Mouse (Mus musculus) cerebellum, postnatal 36 days (tissue): ENCODE data around the gene Cgn.
"Not testable (repeated sequence)": the region's sequence is repeated elsewhere in the genome, so short reads cannot be mapped to it uniquely, and the experiment has no call there.

Source experiments
- DNase-seq, 2 experiments: peaks; one replicate each; pipeline ENCODE4 v3.0.0; 2021 to 2022; ENCODE audit warnings: mixed read lengths in 2 of 2

The Cgn gene

DNA sequence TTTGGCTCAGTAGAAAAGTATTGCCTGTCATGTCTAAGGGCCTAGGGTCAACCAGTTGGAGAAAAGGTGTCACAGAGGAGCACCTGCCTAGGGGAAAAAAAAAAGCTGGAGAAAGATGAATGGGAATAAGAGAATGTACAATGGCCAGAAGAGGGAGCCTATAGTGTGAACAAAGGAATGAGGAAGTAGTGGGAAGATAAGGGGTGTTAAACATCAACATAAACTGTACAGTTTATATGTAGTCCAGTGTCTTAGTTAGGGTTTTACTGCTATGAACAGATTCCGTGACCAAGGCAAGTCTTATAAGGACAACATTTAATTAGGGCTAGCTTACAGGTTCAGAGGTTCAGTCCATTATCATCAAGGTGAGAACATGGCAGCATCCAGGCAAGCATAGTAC lies 2.8 kb upstream of the Cgn start:
- DNase-seq, result no peak

DNA sequence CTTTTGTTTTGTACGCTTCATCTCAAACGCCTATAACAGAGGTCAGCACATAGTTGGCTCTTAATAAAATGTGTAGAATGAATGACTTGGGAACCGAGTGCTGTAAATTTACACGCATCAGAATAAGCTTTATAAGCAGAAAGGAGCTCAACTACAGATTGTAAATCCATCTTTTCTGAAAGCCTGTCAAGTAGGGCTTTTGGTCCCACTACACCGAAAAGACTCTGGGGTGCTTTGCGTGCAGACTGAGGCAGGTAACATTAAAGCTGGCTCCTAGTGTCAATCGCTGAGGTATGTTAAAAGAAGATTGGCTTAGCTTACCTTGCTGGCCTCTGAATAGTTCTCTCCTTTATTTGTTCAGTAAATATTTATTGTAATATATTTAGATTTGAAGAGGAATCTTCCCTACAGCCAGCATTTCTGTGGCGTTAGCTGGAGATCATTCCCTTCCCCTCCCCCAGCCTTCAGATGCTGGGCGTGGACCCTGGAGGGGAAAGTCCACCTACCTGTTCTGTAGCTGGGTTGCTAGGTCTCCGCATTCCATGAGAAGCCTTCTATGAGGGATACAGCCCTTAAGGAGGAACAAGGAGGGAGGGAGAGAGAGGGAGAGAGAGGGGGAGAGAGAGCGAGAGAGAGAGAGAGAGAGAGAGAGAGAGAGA lies 959 bp upstream of the Cgn start:
- DNase-seq, result peak; percentile 19 to 27

DNA sequence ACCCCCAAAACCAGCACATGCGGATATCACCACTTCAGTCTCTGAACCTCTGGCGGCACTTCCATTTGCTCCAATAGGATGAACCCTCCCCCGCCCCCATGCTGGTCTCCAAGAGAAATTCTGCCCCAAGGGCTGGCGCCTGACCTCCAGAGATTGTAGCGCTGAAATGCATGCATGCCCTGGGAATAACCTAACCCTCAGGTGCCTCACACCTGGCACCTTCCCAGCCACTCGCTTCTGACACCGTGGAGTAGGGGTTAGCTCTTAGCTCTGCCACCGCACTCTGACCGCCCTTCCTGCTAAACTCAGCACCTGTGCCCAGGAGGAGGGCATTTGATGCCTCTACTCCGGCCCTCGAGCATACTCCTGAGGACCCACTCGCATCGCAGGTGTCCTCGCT lies 334 bp downstream of the Cgn start:
- no peak for DNase-seq

DNA sequence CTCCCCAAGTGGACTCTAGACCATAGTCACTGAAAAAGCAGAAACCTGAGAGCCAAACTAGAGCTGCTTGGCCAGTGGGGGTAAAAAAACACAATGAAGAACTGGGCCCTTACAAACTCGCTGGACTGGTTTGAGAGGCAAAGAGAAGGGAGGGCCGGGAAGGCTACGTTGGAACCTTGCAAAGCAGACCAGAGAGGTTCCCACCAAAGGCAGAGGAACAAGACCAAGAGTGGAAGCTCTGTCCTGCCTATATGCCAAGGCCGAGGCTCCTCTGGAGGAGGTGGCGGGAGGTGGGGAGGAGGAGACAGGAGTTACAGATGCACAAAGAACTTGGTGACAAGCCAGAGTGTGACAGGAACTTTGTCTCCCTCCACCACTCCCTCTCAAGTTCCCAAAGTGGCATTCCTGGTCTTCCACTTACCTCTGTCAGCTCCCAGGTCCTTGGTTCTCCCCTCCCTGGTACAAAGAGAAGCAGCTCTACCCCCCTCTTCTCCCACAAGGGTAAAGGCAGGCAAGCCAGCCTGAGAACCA lies 2.1 kb downstream of the Cgn start:
- DNase-seq, result no peak

DNA sequence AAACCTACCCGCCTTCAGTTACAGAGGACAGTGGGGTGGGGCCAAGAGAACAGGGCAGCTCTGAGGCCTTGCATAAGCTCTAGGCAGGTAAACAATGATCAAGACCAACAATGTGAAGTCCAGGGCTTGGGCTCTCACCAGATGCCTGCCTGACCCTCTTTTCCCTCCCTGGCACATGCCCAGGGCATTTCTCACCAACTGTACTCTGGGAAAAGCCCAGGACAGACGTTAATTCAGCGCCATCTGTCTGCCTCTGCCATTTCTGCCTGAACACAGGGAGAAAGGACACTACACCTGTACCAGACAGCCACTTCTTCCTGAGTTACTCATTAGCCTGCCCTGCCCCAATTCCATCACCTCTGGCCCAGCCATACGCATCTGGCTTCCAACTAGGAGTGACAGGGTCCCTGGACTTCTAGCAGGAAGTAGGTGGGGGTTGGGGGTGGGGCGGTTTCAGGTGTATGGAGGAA lies 2.8 kb downstream of the Cgn start:
- peak; percentile 15 to 38 for DNase-seq

- no peak for DNase-seq
Measured at GRCm38 (mm10) chr3:94782936-94783335, 3.4 kb downstream of the Cgn start.

DNA sequence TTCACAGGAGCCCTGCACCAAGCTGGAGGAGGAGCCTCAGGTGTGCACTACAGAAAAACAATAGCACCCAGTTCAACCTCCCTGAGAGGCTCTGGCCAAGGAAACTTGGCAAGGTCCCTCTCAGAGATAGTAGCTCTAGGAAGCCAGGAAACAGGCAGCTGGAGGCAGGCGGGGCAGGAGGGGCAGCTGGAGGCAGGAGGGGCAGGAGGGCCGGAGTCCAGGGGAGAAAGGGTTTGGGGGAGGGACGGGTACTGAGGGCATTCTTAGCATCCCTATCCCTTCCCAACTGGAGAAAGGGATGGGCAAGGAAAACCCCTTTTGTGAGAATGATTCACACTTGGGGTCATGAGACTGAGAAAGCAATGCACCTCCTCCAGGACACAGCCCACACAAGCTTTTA lies 4.9 kb downstream of the Cgn start:
- DNase-seq, result no peak

DNA sequence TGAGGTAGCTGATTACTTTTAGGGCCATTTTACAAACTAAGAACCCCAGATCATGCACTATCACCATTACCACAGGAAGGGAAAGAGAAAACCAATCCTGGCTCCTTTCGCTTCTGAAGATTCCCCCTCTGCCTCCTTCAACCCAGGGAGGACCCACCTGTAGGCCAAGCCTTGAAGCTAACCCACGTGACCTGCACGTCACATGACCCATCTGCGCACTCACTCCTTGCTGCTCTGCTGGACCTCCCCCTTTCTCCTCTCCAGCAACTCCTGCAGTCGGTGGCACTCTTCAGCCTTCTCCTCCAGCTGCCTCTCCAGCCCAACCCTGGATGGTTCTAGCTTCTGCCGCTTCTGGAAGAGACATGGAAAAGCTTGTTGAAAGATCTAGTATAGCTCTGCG lies 10.4 kb downstream of the Cgn start:
- DNase-seq, result no peak

GRCm38 (mm10) chr3:94774039-94774438 lies 12.3 kb downstream of the Cgn start:
- no peak for DNase-seq

GRCm38 (mm10) chr3:94765456-94765855 lies 20.8 kb downstream of the Cgn start:
- DNase-seq, result not testable (repeated sequence)

GRCm38 (mm10) chr3:94764545-94765292 lies 21.6 kb downstream of the Cgn start:
- DNase-seq, result not testable (repeated sequence)

GRCm38 (mm10) chr3:94758427-94758826 lies 27.9 kb downstream of the Cgn start:
- DNase-seq, result peak in 1 of 2 experiments; percentile 9

DNA sequence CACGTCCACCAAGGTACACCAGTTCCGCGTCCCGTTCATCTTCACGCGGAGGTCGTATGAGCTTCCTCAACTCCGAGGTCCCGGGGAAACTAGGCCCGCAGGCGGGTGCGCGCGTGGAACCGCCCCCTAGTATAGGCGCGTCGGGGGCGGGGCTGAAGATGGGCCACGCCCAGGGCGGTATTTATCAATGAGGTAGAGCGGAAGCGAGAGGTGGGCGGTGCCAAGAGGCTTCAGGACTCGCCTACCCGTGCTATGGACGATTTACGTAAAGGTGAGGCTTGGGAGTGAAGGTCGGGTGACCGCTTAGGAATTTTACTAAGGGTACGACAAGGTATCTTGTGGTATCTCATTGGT lies 28.3 kb downstream of the Cgn start:
- peak; percentile 13 to 31 for DNase-seq

- not testable (repeated sequence) for DNase-seq
Measured at GRCm38 (mm10) chr3:94757251-94758055, 28.8 kb downstream of the Cgn start.

- no peak for DNase-seq
Measured at GRCm38 (mm10) chr3:94745691-94746090, 40.6 kb downstream of the Cgn start.

DNA sequence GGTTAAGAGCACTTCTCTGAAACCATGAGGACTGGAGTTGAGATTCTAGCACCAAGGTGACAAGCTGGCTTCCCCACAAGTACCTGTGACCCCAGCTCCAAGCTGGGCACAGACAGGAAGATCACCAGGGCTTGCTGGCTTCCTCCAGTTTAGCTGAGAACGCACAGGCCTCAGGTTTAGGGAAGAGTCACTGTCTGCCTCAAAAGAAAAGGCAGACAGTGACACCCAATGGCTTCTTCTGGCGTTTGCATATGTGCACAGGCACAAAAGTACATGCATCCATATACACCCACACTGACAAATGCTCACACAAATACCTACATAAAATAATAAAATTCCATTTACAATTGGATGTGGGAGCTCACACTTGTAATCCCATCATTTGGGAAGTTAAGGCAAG lies 62.7 kb downstream of the Cgn start:
- not testable (repeated sequence) for DNase-seq

DNA sequence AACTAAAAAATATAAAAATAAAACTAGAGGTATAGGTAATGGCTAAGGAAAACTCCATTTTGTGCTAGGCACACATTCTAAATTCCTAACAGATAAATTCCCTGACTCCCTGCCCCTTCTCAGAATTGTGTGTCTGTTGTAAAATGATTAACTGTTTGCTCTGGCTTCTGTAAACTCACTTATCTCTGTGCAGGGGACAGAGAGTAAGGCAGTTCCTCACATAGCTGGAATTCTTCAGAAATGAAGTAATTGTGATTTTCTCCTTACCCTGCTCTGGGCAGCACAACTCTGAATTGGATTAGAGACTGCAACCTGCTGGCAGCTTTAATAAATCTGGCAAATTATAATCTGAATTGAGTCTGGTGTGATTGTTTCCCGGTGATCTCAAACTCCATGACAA lies 68.0 kb downstream of the Cgn start:
- DNase-seq, result not testable (repeated sequence)

- DNase-seq, result not testable (repeated sequence)
Measured at GRCm38 (mm10) chr3:94713424-94713823, 72.9 kb downstream of the Cgn start.

DNA sequence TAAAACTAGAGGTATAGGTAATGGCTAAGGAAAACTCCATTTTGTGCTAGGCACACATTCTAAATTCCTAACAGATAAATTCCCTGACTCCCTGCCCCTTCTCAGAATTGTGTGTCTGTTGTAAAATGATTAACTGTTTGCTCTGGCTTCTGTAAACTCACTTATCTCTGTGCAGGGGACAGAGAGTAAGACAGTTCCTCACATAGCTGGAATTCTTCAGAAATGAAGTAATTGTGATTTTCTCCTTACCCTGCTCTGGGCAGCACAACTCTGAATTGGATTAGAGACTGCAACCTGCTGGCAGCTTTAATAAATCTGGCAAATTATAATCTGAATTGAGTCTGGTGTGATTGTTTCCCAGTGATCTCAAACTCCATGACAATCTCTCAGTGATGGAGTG lies 75.7 kb downstream of the Cgn start:
- not testable (repeated sequence) for DNase-seq
